Mouse (Mus musculus) neural tube, embryonic 15.5 days (tissue): ENCODE results near the gene Rgs3. TPM values are rescaled to one million over a fixed set of nuclear protein-coding genes. Genes with fewer than 3 reads are reported as not detected.

Source experiments
- ATAC-seq: fragments of 200-750 bp; cut with Nextera tagmentation; 2 replicates; pipeline ENCODE4 v1.8.0; 2017; ENCODE audit warnings: mild to moderate bottlenecking, moderate TSS enrichment, moderate library complexity; ENCODE audit not compliant: low FRiP score
- H3K27ac ChIP-seq: fragments of 300-500 bp; sonication (generic); replicated peaks from 2 replicates; pipeline ENCODE4 v1.5.1; 2015; ENCODE audit warnings: mild to moderate bottlenecking, inconsistent platforms
- H3K27me3 ChIP-seq: fragments of 300-500 bp; sonication (generic); replicated peaks from 2 replicates; pipeline ENCODE4 v1.6.1; 2015; ENCODE audit warnings: inconsistent platforms
- H3K36me3 ChIP-seq: fragments of 300-500 bp; sonication (generic); 2 replicates; pipeline ENCODE4 v1.6.1; 2015; ENCODE audit warnings: inconsistent platforms
- H3K4me1 ChIP-seq: fragments of 300-500 bp; sonication (generic); 2 replicates; pipeline ENCODE4 v1.6.1; 2015; ENCODE audit warnings: inconsistent platforms
- H3K4me2 ChIP-seq: fragments of 300-500 bp; sonication (generic); 2 replicates; pipeline ENCODE4 v1.6.1; 2015; ENCODE audit warnings: inconsistent platforms, mild to moderate bottlenecking, moderate library complexity
- H3K4me3 ChIP-seq: fragments of 300-500 bp; sonication (generic); replicated peaks from 2 replicates; pipeline ENCODE4 v1.5.1; 2015; ENCODE audit warnings: mild to moderate bottlenecking, inconsistent platforms
- H3K9ac ChIP-seq: fragments of 300-500 bp; sonication (generic); replicated peaks from 2 replicates; pipeline ENCODE4 v1.6.1; 2015; ENCODE audit warnings: mild to moderate bottlenecking, inconsistent platforms
- H3K9me3 ChIP-seq: fragments of 300-500 bp; sonication (generic); replicated peaks from 2 replicates; pipeline ENCODE4 v1.6.1; 2016; ENCODE audit warnings: inconsistent platforms
- WGBS: fragments of 180-500 bp; shearing (Covaris S2); methylation state at CpG from one replicate; pipeline ENCODE4 v1.1.7; 2015; ENCODE audit warnings: mixed read lengths; 5-methylcytosine and 5-hydroxymethylcytosine counted together
- polyA plus RNA-seq: library from polyadenylated mRNA; unstranded; fragments of >200 nt; fragmentation: Nextera tagmentation; extraction: Ambion mirVana; gene quantifications from 2 replicates; pipeline ENCODE4 v1.2.1, GENCODE M21; 2015

Gene Rgs3
- polyA plus RNA-seq, 1 experiment from 2014 or later, result 49.2 TPM

- Histone ChIP-seq H3K9ac (no peak overlapping the region), H3K4me1 (peaks cover 24% of the 10 kb centered on the region), H3K27ac (no peak overlapping the region), H3K36me3 (peaks cover 5% of the 10 kb centered on the region; the same call in 1 of the 2 replicates), H3K4me2 (no peak overlapping the region), H3K4me3 (no peak overlapping the region), H3K27me3 (no peaks in the 10 kb centered on the region), H3K9me3 (no peaks in the 10 kb centered on the region)
- no peak for ATAC-seq
- 27% methylated on average over 1 of the region's 1 CpGs for WGBS
These were observed 127.1 kb downstream of the Rgs3 start for GRCm38 (mm10) chr4:62686769-62687168.

- Histone ChIP-seq H3K4me3 (no peak overlapping the region), H3K27ac (no peak overlapping the region), H3K9ac (no peak overlapping the region), H3K27me3 (no peaks in the 10 kb centered on the region), H3K4me2 (no peak overlapping the region), H3K9me3 (no peaks in the 10 kb centered on the region), H3K4me1 (peaks cover 19% of the 10 kb centered on the region), H3K36me3 (peaks cover 13% of the 10 kb centered on the region; the same call in 1 of the 2 replicates)
- 72% methylated on average over 5 of the region's 5 CpGs for WGBS
- ATAC-seq, result no peak
These were observed 128.5 kb downstream of the Rgs3 start for GRCm38 (mm10) chr4:62688142-62688541.

GRCm38 (mm10) chr4:62690997-62691396 is 131.3 kb downstream of the Rgs3 start:
- peaks cover 30% of the 10 kb centered on the region for H3K4me1 ChIP-seq
- no peak overlapping the region for H3K27ac ChIP-seq
- peaks cover 13% of the 10 kb centered on the region; the same call in 1 of the 2 replicates for H3K36me3 ChIP-seq
- H3K4me2 ChIP-seq, result no peak overlapping the region
- H3K27me3 ChIP-seq, result no peaks in the 10 kb centered on the region
- H3K9me3 ChIP-seq, result no peaks in the 10 kb centered on the region
- H3K4me3 ChIP-seq, result no peak overlapping the region
- no peak for ATAC-seq
- H3K9ac ChIP-seq, result no peak overlapping the region
- WGBS, result 84% methylated on average over 3 of the region's 4 CpGs

GRCm38 (mm10) chr4:62691625-62692024 is 132.0 kb downstream of the Rgs3 start:
- Histone ChIP-seq H3K27ac (no peak overlapping the region), H3K4me3 (no peak overlapping the region), H3K4me2 (no peak overlapping the region), H3K4me1 (peaks cover 34% of the 10 kb centered on the region), H3K9me3 (no peaks in the 10 kb centered on the region), H3K36me3 (peaks cover 13% of the 10 kb centered on the region; the same call in 1 of the 2 replicates), H3K27me3 (no peaks in the 10 kb centered on the region), H3K9ac (no peak overlapping the region)
- ATAC-seq, result no peak
- WGBS, result 79% methylated on average over 1 of the region's 1 CpGs

GRCm38 (mm10) chr4:62693839-62694238 is 134.2 kb downstream of the Rgs3 start:
- no peak for ATAC-seq
- Histone ChIP-seq H3K27me3 (no peaks in the 10 kb centered on the region), H3K36me3 (peaks cover 13% of the 10 kb centered on the region; the same call in 1 of the 2 replicates), H3K27ac (no peak overlapping the region), H3K9me3 (no peaks in the 10 kb centered on the region), H3K4me3 (no peak overlapping the region), H3K4me1 (peaks cover 49% of the 10 kb centered on the region), H3K9ac (no peak overlapping the region), H3K4me2 (no peak overlapping the region)
- WGBS, result 50% methylated on average over 10 of the region's 10 CpGs

GRCm38 (mm10) chr4:62694703-62695439 is 135.2 kb downstream of the Rgs3 start:
- Histone ChIP-seq H3K9me3 (no peaks in the 10 kb centered on the region), H3K4me1 (peaks cover 59% of the 10 kb centered on the region), H3K4me3 (no peak overlapping the region), H3K27ac (no peak overlapping the region), H3K4me2 (no peak overlapping the region), H3K27me3 (no peaks in the 10 kb centered on the region), H3K36me3 (peaks cover 13% of the 10 kb centered on the region; the same call in 1 of the 2 replicates), H3K9ac (no peak overlapping the region)
- ATAC-seq, result no peak
- WGBS, result 54% methylated on average over 11 of the region's 11 CpGs

GRCm38 (mm10) chr4:62695523-62695922 is 135.9 kb downstream of the Rgs3 start:
- H3K27ac ChIP-seq, result 0 out of 2 replicates have a peak overlapping the region, but pooled peaks have one; percentile 23
- peaks cover 65% of the 10 kb centered on the region for H3K4me1 ChIP-seq
- no peaks in the 10 kb centered on the region for H3K27me3 ChIP-seq
- H3K9me3 ChIP-seq, result no peaks in the 10 kb centered on the region
- ATAC-seq, result peak; percentile 6; the same call in 1 of the 2 replicates
- H3K4me3 ChIP-seq, result no peak overlapping the region
- peaks cover 15% of the 10 kb centered on the region; the same call in 1 of the 2 replicates for H3K36me3 ChIP-seq
- 62% methylated on average over 8 of the region's 8 CpGs for WGBS
- H3K9ac ChIP-seq, result no peak overlapping the region
- no peak overlapping the region for H3K4me2 ChIP-seq

GRCm38 (mm10) chr4:62695946-62696345 is 136.3 kb downstream of the Rgs3 start:
- Histone ChIP-seq H3K9ac (no peak overlapping the region), H3K4me2 (no peak overlapping the region), H3K27ac (0 out of 2 replicates have a peak overlapping the region, but pooled peaks have one; percentile 23), H3K4me1 (peaks cover 68% of the 10 kb centered on the region), H3K27me3 (no peaks in the 10 kb centered on the region), H3K36me3 (peaks cover 18% of the 10 kb centered on the region; the same call in 1 of the 2 replicates), H3K9me3 (no peaks in the 10 kb centered on the region), H3K4me3 (no peak overlapping the region)
- 76% methylated on average over 13 of the region's 13 CpGs for WGBS
- ATAC-seq, result no peak

GRCm38 (mm10) chr4:62696699-62697404 is 137.2 kb downstream of the Rgs3 start:
- no peak for ATAC-seq
- Histone ChIP-seq H3K9ac (no peak overlapping the region), H3K9me3 (no peaks in the 10 kb centered on the region), H3K4me1 (peaks cover 65% of the 10 kb centered on the region), H3K4me3 (no peak overlapping the region), H3K4me2 (no peak overlapping the region), H3K27me3 (no peaks in the 10 kb centered on the region), H3K27ac (peak overlapping the region; percentile 64), H3K36me3 (peaks cover 22% of the 10 kb centered on the region)
- WGBS, result 51% methylated on average over 7 of the region's 7 CpGs

GRCm38 (mm10) chr4:62697469-62697868 is 137.8 kb downstream of the Rgs3 start:
- H3K4me3 ChIP-seq, result no peak overlapping the region
- no peak overlapping the region for H3K4me2 ChIP-seq
- H3K36me3 ChIP-seq, result peaks cover 22% of the 10 kb centered on the region
- H3K9ac ChIP-seq, result no peak overlapping the region
- ATAC-seq, result peak; percentile 40; the same call in 1 of the 2 replicates
- H3K9me3 ChIP-seq, result no peaks in the 10 kb centered on the region
- peak overlapping the region; percentile 64 for H3K27ac ChIP-seq
- H3K4me1 ChIP-seq, result peaks cover 65% of the 10 kb centered on the region
- H3K27me3 ChIP-seq, result no peaks in the 10 kb centered on the region
- WGBS, result 15% methylated on average over 2 of the region's 2 CpGs

GRCm38 (mm10) chr4:62698521-62698920 is 138.9 kb downstream of the Rgs3 start:
- Histone ChIP-seq H3K4me2 (no peak overlapping the region), H3K9ac (0 out of 2 replicates have a peak overlapping the region, but pooled peaks have one; percentile 20), H3K4me3 (no peak overlapping the region), H3K36me3 (peaks cover 21% of the 10 kb centered on the region), H3K27ac (no peak overlapping the region), H3K9me3 (no peaks in the 10 kb centered on the region), H3K4me1 (peaks cover 65% of the 10 kb centered on the region), H3K27me3 (no peaks in the 10 kb centered on the region)
- 72% methylated on average over 3 of the region's 3 CpGs for WGBS
- ATAC-seq, result no peak
